Mouse (Mus musculus) intestine, embryonic 14.5 days (tissue): ENCODE results near the gene Saal1. TPM values are rescaled to one million over a fixed set of nuclear protein-coding genes. Genes with fewer than 3 reads are reported as not detected.
"Not testable (repeated sequence)": the region's sequence is repeated elsewhere in the genome, so short reads cannot be mapped to it uniquely, and the experiment has no call there.

ENCODE experiments used
- ATAC-seq: fragments of 200-750 bp; cut with Nextera tagmentation; replicated peaks from 2 replicates; pipeline ENCODE4 v1.8.0; 2017; ENCODE audit warnings: low read depth, moderate number of reproducible peaks, moderate TSS enrichment, moderate library complexity; ENCODE audit not compliant: low FRiP score, low TSS enrichment
- DNase-seq: peaks from one replicate; pipeline ENCODE4 v3.0.0-alpha.2; 2018; ENCODE audit warnings: low spot score
- H3K27ac ChIP-seq: fragments of 300-500 bp; sonication (generic); 2 replicates; pipeline ENCODE4 v1.5.1; 2014; ENCODE audit warnings: low read depth, mild to moderate bottlenecking, control low read depth
- H3K27me3 ChIP-seq: fragments of 300-500 bp; sonication (generic); replicated peaks from 2 replicates; pipeline ENCODE4 v1.6.1; 2014; ENCODE audit warnings: low read length, control low read depth; ENCODE audit not compliant: control insufficient read depth, insufficient read depth
- H3K36me3 ChIP-seq: fragments of 300-500 bp; sonication (generic); 2 replicates; pipeline ENCODE4 v1.6.1; 2014; ENCODE audit warnings: low read length, control low read depth; ENCODE audit not compliant: control insufficient read depth, insufficient read depth
- H3K4me1 ChIP-seq: fragments of 300-500 bp; sonication (generic); replicated peaks from 2 replicates; pipeline ENCODE4 v1.6.1; 2014; ENCODE audit warnings: low read length, control low read depth, mixed read lengths; ENCODE audit not compliant: control insufficient read depth, insufficient read depth
- H3K4me2 ChIP-seq: fragments of 300-500 bp; sonication (generic); 2 replicates; pipeline ENCODE4 v1.6.1; 2014; ENCODE audit warnings: low read length
- H3K4me3 ChIP-seq: fragments of 300-500 bp; sonication (generic); 2 replicates; pipeline ENCODE4 v1.5.1; 2014; ENCODE audit warnings: low read depth, low read length, control low read depth, mixed read lengths
- H3K9ac ChIP-seq: fragments of 300-500 bp; sonication (generic); 2 replicates; pipeline ENCODE4 v1.6.1; 2014; ENCODE audit warnings: mild to moderate bottlenecking, low read length
- H3K9me3 ChIP-seq: fragments of 300-500 bp; sonication (generic); 2 replicates; pipeline ENCODE4 v1.6.1; 2016; ENCODE audit warnings: low read length, control low read depth; ENCODE audit not compliant: control insufficient read depth
- WGBS: fragments of 180-500 bp; shearing (Covaris S2); extraction: QIAGEN DNeasy Blood & Tissue Kit; methylation state at CpG from one replicate; pipeline ENCODE4 v1.1.7; 2014; 5-methylcytosine and 5-hydroxymethylcytosine counted together
- polyA plus RNA-seq: library from polyadenylated mRNA; unstranded; fragments of >200 nt; fragmentation: Nextera tagmentation; extraction: Ambion mirVana; gene quantifications from 2 replicates; pipeline ENCODE4 v1.2.1, GENCODE M21; 2014

Saal1 gene
- polyA plus RNA-seq, 1 experiment from 2014 or later = 35.2 TPM

DNA sequence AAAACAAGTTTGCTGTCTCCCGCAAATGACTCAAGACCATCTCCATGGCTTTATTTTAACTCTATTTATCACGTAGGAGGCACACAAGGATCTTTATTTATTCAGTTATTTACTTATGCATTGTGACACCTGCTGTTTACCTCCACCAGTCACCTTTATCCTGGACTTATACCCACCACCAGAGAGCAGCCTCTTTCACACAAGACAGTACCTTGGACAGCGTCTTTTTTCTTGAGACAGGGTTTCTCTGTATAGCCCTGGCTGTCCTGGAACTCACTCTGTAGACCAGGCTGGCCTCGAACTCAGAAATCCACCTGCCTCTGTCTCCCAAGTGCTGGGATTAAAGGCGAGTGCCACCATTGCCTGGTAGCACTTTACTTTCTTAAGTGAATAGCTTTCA is 60.2 kb downstream of the Saal1 start:
- not testable (repeated sequence) for ATAC-seq, H3K27ac ChIP-seq
- WGBS = 43% methylated on average over 5 of the region's 5 CpGs

DNA sequence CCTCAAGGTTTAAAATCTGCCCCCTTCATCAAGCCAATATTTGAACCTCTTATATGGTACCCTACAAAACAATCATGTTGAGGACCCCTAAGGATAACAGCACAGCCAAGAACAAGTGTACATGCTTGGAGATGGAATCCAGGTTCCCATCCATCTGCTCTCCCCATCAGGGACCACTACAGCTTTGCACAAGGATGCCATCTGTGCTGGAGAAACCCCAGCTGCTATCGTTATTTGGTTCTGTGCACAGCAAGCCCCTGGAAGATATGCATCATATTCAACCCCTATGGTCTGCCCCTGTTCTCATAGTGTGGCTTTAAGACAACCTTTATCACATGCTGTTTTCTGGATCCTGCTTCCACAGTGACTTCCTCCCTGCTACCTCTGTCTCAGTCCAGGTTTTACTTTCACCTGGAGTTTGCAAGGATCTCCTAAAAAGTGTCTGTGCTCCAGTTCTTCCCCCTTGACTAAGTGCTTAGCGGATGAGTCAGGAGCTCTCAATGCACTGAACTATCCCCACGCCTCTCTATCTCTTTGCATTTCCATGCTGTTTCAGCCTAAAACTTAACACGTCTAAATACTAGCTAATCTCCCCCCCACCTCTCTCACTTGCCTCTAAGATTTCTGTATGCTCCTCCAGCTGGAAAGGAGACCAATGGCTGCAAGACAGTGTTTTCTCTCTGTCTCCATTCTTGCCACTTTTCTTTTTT is 61.9 kb downstream of the Saal1 start:
- no peak overlapping the region for H3K4me3 ChIP-seq
- no peaks in the 10 kb centered on the region for H3K4me1 ChIP-seq
- H3K27ac ChIP-seq = no peak overlapping the region
- DNase-seq (no peak), ATAC-seq (no peak)
- 67% methylated on average over 4 of the region's 4 CpGs for WGBS
- H3K9me3 ChIP-seq = no peaks in the 10 kb centered on the region
- no peaks in the 10 kb centered on the region for H3K36me3 ChIP-seq
- H3K4me2 ChIP-seq = no peak overlapping the region
- no peak overlapping the region for H3K9ac ChIP-seq
- H3K27me3 ChIP-seq = no peaks in the 10 kb centered on the region

More for the DNA sequence above, 60.2 kb downstream of the Saal1 start:
- not testable (repeated sequence) for H3K36me3 ChIP-seq, H3K4me1 ChIP-seq, DNase-seq, H3K4me2 ChIP-seq, H3K4me3 ChIP-seq, H3K27me3 ChIP-seq, H3K9ac ChIP-seq, H3K9me3 ChIP-seq

DNA sequence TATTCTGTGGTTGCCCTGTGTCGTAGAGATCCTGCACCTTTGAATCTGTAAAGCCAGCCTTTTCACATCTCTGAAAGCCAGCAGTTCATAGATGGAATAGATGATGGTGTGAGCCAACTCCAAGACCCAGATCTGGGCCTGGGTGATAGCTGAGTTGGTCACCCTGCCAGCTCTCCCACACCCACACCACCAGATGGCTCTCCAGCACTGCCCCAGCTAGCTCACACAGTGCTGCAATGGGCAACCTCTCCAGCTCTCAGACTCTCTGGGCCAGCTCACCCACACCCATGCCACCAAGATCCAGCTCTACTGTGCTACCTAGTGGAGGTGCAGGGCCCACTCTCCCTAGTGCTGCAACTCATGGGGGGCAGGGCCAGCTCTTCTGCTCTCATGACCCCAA is 67.3 kb downstream of the Saal1 start:
- H3K4me3 ChIP-seq = no peak overlapping the region
- H3K27me3 ChIP-seq = no peaks in the 10 kb centered on the region
- DNase-seq = no peak
- no peak overlapping the region for H3K9ac ChIP-seq
- peaks cover 6% of the 10 kb centered on the region for H3K4me1 ChIP-seq
- H3K4me2 ChIP-seq = no peak overlapping the region
- no peak overlapping the region for H3K27ac ChIP-seq
- no peaks in the 10 kb centered on the region for H3K36me3 ChIP-seq
- no peaks in the 10 kb centered on the region for H3K9me3 ChIP-seq
- 77% methylated on average over 1 of the region's 1 CpGs for WGBS
- no peak for ATAC-seq

DNA sequence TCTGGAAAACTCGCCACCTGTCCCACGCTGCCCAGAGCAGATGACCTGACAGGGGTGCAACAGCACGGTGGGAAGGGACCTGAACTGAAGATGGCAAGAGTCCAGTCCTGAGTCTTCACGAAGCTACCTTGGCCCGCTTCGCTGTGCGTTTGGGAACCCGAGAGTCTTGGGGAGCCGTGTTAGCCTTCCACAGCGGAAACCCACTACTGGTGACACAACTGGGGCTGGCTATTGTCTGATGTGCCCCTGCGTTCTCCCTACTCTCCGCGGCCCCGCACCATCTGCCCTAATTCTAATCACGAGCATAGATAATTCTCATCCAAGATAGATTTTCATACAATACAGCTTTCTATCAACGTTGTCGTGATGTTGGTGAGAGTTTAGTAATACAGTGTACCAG is 70.4 kb downstream of the Saal1 start:
- Histone ChIP-seq H3K9me3 (no peaks in the 10 kb centered on the region), H3K4me1 (peaks cover 6% of the 10 kb centered on the region), H3K9ac (peak overlapping the region; percentile 3; the same call in 1 of the 2 replicates), H3K4me3 (peak overlapping the region; percentile 83), H3K27me3 (no peaks in the 10 kb centered on the region), H3K36me3 (no peaks in the 10 kb centered on the region), H3K27ac (no peak overlapping the region), H3K4me2 (peak overlapping the region; percentile 89)
- WGBS = 21% methylated on average over 17 of the region's 17 CpGs
- ATAC-seq (0 out of 2 replicates have a peak, but pooled peaks have one; percentile 1), DNase-seq (no peak)

DNA sequence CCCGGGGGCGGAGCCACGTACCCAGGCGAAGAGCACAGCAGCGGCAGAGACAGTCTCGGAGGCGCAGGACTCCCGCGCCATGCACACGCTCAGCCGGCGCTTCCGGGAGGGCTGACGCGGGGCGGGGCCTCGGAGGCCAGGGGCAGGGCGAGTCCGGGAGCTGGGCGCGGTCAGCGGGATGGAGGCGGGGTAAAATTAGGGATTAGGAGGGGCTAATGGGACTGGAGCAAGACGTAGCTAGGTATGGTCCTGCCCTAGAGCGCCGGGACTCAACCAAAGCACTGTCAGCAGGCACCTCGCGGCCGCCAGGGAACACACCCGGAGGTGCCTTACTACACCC is 70.8 kb downstream of the Saal1 start, which contains the start of gene Sergef:
TSS of gene Sergef (minus strand) at position 116 of the 340 bp plus-strand sequence.
- Histone ChIP-seq H3K27ac (0 out of 2 replicates have a peak within 1 kb of the TSS, but pooled peaks have one; percentile 27), H3K4me2 (peak within 1 kb of the TSS; percentile 89), H3K9me3 (no peaks in the 10 kb centered on the region), H3K9ac (peak within 1 kb of the TSS; percentile 78), H3K4me3 (peak within 1 kb of the TSS; percentile 83), H3K36me3 (no peaks in the 10 kb centered on the region), H3K27me3 (no peaks in the 10 kb centered on the region), H3K4me1 (peaks cover 6% of the 10 kb centered on the region)
- WGBS = under 1% methylated on average over 30 of the region's 30 CpGs
- ATAC-seq (peak; percentile 96), DNase-seq (peak; percentile 92)

DNA sequence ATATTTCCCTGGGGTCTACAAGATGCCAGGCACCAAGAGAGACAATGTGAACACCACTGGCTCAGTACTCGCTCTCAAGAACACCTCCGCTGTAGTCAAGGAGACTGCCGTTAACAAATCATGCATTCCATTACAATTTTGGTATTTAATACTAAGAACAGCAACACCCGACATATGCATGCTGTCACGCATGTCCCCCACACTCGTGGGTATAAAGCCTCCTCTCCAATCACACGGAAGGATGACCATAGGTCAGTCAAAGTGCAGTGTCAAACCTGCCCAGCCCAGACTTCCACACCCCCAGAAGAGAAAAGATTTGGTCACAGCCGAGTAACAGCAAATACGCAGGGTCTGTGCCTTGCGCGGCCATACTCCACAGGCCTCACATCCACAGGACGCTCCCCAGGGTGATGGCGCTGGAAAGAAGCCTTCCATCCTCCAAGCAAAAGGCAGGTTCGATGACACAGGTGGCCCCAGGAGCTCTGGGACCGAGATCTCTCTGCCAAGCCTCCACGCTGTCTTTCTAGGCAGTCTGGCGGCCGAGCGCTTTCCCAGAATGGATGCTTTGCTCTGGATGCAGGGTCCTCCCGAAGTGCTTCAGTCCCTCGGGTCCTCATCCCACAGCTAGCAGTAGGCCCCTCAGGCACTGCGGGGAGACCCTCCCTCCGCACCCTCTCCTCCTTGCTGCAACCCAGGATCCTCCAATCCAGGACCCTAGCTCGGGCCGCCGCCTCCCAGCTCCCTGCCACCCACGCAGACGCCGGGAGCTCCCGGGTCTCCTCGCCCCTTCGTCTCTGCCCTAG is 71.4 kb downstream of the Saal1 start:
- Histone ChIP-seq H3K27ac (0 out of 2 replicates have a peak overlapping the region, but pooled peaks have one; percentile 27), H3K36me3 (no peaks in the 10 kb centered on the region), H3K4me2 (peak overlapping the region; percentile 89), H3K4me3 (peak overlapping the region; percentile 83), H3K27me3 (no peaks in the 10 kb centered on the region), H3K4me1 (peaks cover 6% of the 10 kb centered on the region), H3K9ac (peak overlapping the region; percentile 78), H3K9me3 (no peaks in the 10 kb centered on the region)
- ATAC-seq (peak; percentile 79; the same call in 1 of the 2 replicates), DNase-seq (no peak)
- WGBS = 9% methylated on average over 32 of the region's 32 CpGs

Other genes with a start within 250 kb of the Saal1 start
- 16.8 and 17.5 TPM in 2 replicates for gene Sergef, start 70.9 kb downstream of the Saal1 start, polyA plus RNA-seq
- 0.31 and 0.42 TPM in 2 replicates for gene Tph1, start 38.1 kb downstream of the Saal1 start, polyA plus RNA-seq
- 0.35 and 0.99 TPM in 2 replicates for gene Saa3, start 5.0 kb upstream of the Saal1 start, polyA plus RNA-seq
- not detected in 2 replicates for gene Saa4, start 21.9 kb upstream of the Saal1 start, polyA plus RNA-seq
- gene Saa1, start 32.3 kb upstream of the Saal1 start, polyA plus RNA-seq = 1.4 and 2.0 TPM in 2 replicates
- 0.45 and 1.1 TPM in 2 replicates for gene Saa2, start 41.1 kb upstream of the Saal1 start, polyA plus RNA-seq
- 18.8 and 20.9 TPM in 2 replicates for gene Hps5, start 85.4 kb upstream of the Saal1 start, polyA plus RNA-seq
- 48.7 and 52.9 TPM in 2 replicates for gene Gtf2h1, start 85.4 kb upstream of the Saal1 start, polyA plus RNA-seq
- gene Ldha, start 130.8 kb upstream of the Saal1 start, polyA plus RNA-seq = 2,451 TPM in 2 replicates
- gene Ldhc, start 150.5 kb upstream of the Saal1 start, polyA plus RNA-seq = not detected in 2 replicates
- 165 and 174 TPM in 2 replicates for gene Tsg101, start 209.3 kb upstream of the Saal1 start, polyA plus RNA-seq
- 11.4 and 12.6 TPM in 2 replicates for gene Uevld, start 247.8 kb upstream of the Saal1 start, polyA plus RNA-seq